In the genomic region with DNA sequence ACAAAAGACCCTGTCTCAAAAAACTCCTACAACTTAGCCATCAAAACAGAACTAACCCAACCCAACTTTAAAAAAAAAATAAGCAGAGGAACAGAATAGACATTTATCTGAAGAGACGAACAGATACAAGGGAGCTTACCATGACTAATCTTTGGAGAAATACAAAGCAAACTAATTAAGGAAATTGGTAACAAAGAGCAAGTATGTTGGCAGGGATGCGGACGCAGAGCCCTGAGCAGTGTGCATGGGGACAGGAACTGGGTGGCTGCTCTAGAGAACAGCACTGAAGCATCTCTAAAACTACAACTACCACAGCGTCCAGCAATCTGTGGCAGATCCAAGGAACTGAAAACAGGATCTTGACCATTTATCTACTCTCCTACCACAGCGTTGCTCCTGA, we compare ENCODE assay signal across 12 mouse cellular contexts. TPM values are rescaled to one million over a fixed set of nuclear protein-coding genes. Genes with fewer than 3 reads are reported as not detected.
"Had no signal": no experiment of that assay in that cellular context is flagged by ENCODE, and none has a peak within 500 bp of the region (broad histone marks: within the 10 kb centered on the region; RNA-seq: fewer than 3 reads in every experiment).

No protein-coding gene starts in this region.

- DNase-seq: right cerebral cortex, adult 18-20 months; right cerebral cortex, postnatal 14 days; right cerebral cortex, postnatal 25 days; right cerebral cortex, postnatal 4 days; spleen, adult 18-20 months; thymus, adult 18-20 months; thymus, adult 2 months; thymus, postnatal 14 days; thymus, postnatal 25 days; thymus, postnatal 36 days; thymus, postnatal 4 days had no signal

RNA-seq across cellular contexts. Expression of gene Slc6a11, which starts 11.5 kb away (rescaled TPM):
- total RNA-seq: neutrophil, adult 5-6 weeks had no signal
